Mouse (Mus musculus) heart, postnatal 36 days (tissue): ENCODE measurements around the gene Arhgef2. TPM values are rescaled to one million over a fixed set of nuclear protein-coding genes. Genes with fewer than 3 reads are reported as not detected.
A peak's percentile ranks its signal among the peaks of the same experiment; 100 is the strongest.
"Not testable (repeated sequence)": the region's sequence is repeated elsewhere in the genome, so short reads cannot be mapped to it uniquely, and the experiment has no call there.

Experiments
- DNase-seq, 2 experiments: peaks; one replicate each; pipeline ENCODE4 v3.0.0; 2021 to 2022
- intact Hi-C: fragments of 180-260 bp; cut with DNase I; formaldehyde crosslinking; loops from one replicate; pipeline ENCODE4 v1.15.1; 2025
- total RNA-seq, 2 experiments: library from RNA; stranded (reverse); gene quantifications; 2 replicates each; pipeline ENCODE4 v1.2.3; 2021

The Arhgef2 gene
- 10 to 100 TPM; 42.2 to 51.1 TPM for total RNA-seq

DNA sequence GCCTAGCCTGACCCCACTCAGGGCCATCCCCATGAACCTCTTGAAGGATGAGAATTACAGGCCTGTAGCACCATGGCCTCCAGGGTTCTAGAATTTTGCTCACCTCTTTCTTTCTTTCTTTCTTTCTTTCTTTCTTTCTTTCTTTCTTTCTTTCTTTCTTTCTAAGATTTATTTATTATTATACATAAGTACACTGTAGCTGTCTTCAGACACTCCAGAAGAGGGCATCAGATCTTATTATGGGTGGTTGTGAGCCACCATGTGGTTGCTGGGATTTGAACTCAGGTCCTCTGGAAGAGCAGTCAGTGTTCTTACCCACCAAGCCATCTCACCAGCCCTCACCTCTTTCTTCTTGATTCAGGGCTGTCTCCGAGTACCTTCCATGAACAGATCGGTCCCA, at the start of gene Arhgef2:
Gene Arhgef2, plus strand, starts transcription at position 301 of the 400 bp plus-strand sequence.
- DNase-seq, result not testable (repeated sequence)
- intact Hi-C loops, result loop anchor here (2.0 to 5.0 kb wide), 4 partner anchors 15 to 132 kb away; no protein-coding TSS in a partner anchor

DNA sequence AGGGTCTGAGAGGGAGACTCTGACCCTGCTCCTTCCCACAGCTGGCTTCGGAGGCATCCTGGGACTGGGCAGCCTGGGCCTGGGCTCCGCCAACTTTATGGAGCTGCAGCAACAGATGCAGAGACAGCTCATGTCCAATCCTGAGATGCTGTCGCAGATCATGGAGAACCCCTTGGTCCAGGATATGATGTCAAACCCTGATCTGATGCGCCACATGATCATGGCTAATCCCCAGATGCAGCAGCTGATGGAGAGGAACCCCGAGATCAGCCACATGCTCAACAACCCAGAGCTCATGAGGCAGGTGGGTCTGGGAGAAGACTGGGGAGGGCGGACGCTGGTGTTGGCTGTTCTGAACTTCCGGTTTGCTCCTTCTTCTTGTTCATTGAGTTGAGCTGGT, 49.1 kb upstream of the Arhgef2 start:
- no peak for DNase-seq
- intact Hi-C loops, result loop anchor here (10.0 kb wide), 1 partner anchor 1698 kb away; the partner anchor contains the start of gene Crtc2

DNA sequence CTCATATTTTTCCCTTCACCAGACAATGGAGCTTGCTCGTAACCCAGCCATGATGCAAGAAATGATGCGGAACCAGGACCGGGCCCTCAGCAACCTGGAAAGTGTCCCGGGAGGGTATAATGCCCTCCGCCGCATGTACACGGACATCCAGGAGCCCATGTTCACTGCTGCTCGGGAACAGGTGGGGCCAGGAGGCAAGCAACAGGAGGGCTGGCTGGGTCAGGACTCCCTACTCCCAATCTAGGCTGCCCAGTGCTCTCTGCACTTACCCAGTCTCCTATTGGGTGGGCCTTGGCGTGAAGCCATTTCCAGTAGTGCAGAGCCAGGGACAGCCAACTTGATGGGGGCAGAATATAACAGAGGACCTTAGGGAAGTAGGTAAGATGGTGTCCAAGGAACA, 46.2 kb upstream of the Arhgef2 start:
- intact Hi-C loops, result loop anchor here (10.0 kb wide), 1 partner anchor 1695 kb away; the partner anchor contains the start of gene Crtc2
- no peak for DNase-seq

DNA sequence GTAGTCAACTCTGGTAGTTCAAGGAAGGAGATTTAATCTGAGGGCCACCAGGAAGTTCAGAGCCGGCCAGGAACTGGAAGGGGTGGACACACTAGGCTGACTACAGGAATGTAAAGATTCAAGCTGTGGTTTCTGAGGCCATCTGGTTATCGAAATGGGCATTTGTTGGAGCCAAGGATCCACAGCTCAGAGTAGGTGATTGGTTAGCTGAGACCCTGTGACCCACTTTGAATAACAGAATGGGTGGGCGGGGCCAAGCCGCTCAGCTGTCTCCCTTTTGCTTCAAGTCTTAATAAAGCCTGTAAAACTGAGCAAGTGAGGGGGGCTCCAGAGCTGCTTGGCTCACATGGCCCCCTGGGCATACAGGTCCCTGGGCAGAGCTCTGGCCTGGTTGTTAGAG, 43.8 kb upstream of the Arhgef2 start:
- no peak for DNase-seq
- intact Hi-C loops, result no loop called here

DNA sequence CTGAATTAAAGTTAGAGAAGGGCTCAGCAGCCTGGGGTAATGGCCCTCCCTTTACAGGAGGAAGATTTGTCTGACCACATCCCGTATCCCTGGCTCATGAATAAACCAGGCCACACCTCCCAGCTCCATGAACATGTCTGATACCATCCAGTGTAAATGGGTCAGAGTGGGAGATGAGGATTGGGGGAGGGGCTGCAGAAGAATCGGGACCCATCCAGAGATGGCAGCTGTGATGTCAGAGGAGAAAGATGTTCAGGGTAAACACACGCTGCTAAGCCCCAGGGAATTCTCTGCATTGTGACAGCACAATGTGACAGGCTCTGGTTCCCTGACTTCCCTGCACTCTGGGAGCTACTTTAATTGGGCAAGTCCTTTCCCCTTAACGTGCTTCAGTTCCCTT, 42.3 kb upstream of the Arhgef2 start:
- intact Hi-C loops, result no loop called here
- no peak for DNase-seq

DNA sequence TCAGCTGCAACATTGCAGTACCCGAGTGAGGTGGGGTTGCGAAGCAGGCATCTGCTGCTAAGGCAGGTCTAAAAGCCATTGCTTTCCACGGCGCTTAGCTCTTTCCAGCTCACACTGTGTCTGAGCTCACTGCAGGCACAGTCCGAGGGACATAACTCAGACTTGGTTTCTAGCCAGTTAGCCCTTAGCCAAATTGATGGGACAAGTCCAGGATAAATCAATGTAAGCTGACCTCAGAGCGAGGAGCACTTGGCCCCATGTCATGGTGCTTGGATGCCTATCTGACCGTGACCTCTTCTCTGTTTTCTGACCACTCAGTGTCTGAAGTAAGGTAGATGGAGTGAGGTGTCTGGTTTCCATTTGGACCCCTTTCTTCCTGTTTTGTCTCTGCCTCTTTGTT, 41.8 kb upstream of the Arhgef2 start:
- intact Hi-C loops, result no loop called here
- DNase-seq, result no peak

DNA sequence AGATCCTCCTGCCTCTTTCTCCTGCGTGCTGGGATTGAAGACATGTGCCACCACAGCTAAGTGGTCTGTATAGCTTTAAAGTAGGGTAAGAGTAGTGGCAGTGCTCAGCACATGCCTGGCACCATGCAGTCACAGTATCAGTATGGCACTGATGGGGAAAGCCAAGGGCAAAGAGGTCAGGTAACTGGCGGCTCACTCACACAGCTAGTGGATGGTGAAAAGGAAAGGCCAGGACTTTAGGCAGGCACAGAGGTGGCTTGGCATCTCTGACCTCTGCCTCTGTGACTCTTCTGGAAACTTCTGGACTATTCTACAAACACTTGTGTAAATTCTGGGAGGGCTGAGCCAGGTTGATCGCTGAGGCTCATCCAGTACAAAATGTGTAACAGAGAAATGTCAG, 39.6 kb upstream of the Arhgef2 start:
- DNase-seq, result no peak
- intact Hi-C loops, result no loop called here

DNA sequence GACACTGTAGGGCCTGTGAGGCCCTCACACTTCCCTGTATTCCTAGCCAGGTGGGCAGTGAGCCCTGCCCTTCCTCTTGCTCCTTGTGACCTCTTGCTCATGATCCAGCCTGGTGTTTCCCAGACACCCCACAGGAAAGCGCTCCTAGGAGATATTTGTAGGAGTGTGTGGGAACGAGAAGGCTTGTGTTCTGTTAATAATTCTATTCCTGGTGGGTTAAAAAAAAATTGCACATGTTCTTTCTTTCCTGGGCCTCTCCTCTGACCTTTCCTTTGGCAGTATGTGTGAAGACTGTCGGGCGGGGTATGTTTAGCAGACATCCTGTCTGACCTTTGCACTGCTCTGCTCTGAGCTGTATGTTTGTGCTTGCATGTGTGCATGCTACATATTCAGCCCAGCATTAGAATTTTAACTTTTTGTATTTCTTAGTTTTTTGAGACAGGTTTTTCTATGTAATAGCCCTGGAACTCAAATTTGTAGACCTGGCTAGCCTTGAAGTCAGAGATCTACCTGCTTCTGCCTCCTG, 39.2 kb upstream of the Arhgef2 start:
- no peak for DNase-seq
- intact Hi-C loops, result no loop called here

DNA sequence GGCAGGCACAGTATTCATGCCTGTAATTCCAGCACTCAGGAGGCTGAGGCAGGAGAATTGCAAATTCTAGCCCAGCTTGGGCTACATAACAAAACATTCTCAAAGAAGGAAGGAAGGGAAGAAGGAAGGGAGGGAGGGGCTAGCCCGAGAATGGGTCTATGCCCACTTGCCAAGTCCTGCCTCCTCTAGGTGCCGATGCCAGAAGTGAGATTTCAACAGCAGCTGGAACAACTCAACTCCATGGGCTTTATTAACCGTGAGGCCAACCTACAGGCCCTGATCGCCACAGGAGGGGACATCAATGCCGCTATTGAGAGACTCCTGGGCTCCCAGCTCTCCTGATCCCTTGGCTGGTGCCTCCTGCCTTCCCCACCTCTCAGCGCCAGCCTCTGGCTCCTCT, 37.9 kb upstream of the Arhgef2 start:
- intact Hi-C loops, result no loop called here
- DNase-seq, result no peak

DNA sequence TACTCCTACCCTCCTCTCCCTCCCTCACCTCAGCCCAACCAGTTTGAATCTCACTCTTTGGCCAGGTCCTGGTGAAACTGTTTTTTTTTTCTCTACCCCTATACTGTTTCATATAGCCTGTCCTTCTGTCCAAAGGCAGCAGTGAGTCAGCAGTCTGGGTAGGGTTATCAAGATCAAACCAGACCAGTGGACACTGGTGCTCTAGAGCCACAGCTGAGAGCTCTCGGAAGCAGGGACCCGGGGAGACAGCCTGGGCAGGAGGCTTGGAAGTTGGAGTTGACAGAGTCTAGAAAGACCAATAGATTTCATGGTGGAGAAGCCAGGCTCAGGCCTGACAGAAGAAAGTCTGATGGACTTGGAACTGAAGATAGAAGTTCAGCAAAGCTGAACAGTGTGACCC, 37.2 kb upstream of the Arhgef2 start:
- DNase-seq, result no peak

DNA sequence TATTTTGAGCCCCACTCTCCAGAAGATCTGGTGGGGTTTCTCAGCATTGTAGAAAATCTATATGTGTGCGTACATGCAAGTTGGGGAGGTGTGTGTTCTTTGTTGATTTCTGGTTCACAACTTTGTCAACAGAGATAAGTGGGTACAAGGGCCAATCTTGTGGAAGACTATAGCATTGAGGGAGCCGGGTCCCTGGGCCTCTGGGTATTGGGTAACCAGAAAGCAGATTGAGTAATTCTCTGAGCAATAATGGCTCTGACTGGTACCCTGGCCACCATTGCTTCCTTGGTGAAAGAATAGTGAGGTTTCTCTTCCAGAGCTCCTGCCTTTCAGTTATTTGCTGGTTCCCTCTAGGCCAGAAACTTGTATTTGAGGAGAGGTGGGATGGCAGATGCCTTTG, 36.7 kb upstream of the Arhgef2 start:
- no peak for DNase-seq
- intact Hi-C loops, result no loop called here

More for the DNA sequence above, 37.2 kb upstream of the Arhgef2 start:
- intact Hi-C loops, result no loop called here

DNA sequence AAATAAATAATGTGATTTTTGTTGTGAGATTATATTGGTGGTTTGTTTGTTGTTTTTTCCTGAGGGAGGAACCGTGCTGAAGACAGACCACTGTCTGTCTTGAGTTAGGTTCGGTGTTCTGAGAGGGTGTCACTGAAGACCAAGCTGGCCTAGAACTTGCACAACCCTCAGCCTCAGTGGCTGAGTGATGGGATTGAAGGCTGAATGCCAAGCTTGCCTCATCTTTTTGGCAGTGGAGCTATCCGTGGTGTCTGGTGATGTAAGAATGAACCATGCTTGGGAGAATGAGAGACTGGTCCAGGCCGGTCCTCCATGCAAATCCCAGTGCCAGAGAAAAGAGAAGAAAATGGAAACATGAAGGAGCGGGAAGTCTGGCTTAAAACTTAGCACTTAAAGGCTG, 36.1 kb upstream of the Arhgef2 start:
- DNase-seq, result no peak
- intact Hi-C loops, result no loop called here

DNA sequence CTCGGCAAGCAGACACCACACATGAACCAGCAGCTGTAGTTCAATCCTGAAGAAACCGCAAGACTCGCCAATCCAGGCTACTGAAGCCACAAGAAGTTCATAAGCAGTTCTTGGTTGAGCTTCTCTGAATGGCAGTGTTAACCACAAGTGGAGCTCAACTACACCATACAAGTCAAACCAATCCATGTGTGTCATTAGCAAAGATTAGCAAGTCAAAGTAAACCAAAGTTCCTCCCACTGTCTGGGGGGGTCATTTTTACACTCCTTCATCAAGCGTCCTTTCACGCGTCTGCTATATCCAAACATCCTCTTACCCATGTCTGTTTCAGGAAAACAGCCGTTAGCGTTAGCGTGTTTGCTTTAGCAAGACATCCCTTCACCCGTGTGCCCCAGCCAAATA, 35.4 kb upstream of the Arhgef2 start:
- DNase-seq, result no peak
- intact Hi-C loops, result no loop called here

DNA sequence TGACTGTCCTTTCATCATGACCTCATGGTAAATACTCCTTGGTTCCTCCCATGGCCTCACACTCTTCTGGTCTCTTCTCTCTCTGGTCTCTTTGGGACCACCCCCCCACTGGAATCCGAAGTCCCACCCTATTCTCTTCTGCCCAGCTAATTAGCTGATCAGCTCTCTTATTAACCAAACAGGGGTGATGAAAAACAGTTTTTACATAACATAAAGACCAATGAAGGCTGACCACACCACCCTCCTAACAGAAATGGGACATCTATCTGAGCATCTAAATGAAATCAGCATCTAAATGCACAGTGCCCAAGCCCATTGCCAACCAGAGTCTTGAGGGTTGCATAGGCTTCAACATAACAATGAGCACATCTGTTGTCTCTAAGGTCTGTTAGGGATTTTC, 33.9 kb upstream of the Arhgef2 start:
- intact Hi-C loops, result no loop called here
- DNase-seq, result no peak

DNA sequence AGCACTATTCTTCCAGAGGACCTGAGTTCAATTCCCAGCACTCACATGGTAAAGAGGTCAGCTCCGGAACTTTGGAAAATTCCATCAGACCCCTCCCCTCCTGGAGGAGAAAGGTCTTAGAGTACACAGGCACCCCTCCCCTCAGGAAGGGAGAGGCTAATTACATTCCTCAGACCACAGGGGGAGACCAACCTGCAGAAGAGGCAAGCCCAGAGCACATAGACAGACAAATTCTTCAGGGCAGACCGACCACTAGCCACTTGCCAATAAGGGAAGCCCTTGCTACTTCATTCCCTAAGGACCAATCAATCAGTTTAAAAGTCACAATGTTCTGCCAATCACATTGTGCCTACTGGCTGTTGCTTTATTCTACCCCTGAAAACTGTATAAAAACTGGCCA, 32.9 kb upstream of the Arhgef2 start:
- no peak for DNase-seq
- intact Hi-C loops, result no loop called here

DNA sequence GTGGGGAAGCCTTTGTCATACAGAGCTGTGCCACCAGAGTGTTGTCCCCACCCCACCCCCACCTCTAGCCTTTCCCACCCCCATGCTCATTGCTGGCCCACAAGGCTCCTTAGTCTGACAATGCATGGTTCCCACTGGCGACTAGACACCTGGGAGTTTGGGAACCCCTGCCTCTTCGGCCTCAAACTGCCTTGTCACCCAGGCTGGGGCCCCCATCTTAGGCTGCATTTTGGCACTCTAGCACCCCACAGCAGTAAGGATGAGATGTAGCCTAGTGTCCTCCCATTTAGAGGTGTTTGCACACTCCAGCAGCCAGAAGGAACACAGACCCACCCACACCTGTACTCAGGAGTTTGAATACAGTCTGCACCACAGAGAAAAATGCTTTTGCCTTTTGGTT, 32.0 kb upstream of the Arhgef2 start:
- no peak for DNase-seq
- intact Hi-C loops, result no loop called here

DNA sequence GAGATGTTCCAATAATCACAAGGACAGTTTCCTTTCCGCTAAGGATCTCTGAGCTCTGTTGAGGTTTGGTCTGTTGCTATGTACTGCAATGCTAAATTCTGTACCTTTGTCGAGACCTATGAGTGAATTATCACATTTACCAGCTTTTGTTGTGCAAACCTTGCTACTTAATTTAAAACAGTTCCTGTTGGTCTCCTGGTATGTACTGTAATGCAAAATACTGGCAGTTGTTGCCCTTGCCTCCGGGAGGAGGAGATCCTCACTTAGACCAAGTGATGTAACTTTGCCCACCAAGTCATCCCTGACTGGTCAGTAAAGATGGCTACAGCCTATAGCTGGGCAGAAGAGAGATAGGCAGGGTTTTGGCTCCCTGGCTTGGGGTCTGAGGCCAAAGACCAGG, 30.2 kb upstream of the Arhgef2 start, which contains the start of gene Ssr2:
Gene Ssr2, plus strand, starts transcription at position 337 of the 400 bp plus-strand sequence.
- intact Hi-C loops, result no loop called here
- DNase-seq, result no peak

DNA sequence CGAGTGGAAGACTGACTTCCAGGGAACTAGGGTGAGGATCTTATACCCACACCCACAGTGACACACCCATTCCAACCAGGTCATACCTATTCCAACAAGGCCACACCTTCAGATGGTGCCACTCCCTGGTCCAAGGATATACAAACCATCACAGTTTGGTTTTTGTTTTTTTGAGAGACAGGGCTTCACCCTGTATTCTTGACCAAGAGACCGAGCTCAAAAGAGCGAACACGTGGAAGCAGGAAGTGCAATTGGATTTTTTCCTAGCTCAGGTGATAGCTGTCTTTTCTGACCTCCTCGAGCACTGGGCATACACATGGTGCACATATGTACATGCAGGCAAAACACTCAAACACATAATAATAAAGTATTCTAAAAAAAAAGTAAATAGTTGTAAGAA, 27.9 kb upstream of the Arhgef2 start:
- DNase-seq, intact Hi-C loops: not testable (repeated sequence)

DNA sequence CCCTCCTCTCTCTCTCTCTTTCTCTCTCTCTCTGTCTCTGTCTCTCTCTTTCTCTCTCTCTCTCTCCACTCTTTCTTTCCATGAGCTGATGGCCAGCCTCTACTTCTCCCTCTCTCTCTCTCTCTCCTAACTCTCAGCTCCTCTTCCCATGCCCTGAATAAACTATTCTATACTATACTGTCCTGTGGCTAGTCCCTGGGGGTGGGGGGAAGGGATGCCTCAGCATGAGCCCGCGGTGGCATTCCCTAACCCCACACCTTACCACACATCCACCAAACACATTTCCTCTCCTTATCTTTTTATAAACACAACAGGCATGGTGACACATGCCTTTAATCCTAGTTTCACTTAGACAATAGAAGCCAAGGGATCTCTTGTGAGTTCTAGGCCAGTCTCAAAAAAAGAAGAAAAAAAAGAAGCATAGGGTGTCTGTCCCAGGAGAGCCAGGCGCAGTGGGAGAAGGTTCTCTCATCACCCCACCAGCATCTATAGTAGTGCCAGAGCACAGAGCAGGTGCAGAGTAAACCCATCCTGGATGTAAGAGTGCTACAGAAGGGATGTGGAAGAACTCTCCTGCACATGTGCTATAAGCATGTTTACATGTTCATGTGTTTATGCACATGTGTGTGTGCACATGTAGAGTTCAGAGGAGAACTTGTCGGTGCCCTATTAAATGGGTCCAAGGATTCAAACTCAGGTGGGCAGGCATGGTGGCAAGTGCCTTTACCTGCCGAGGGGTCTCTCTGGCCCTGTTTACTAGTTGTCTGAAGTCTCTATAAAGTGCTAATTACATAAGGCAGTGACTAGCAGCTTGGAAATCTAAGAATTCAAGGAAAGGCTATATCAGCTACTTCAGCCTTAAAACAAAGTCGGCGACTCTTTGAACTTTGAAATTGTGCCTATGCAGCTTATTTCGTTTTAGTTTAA, 27.0 kb upstream of the Arhgef2 start:
- intact Hi-C loops, result no loop called here
- DNase-seq, result no peak

DNA sequence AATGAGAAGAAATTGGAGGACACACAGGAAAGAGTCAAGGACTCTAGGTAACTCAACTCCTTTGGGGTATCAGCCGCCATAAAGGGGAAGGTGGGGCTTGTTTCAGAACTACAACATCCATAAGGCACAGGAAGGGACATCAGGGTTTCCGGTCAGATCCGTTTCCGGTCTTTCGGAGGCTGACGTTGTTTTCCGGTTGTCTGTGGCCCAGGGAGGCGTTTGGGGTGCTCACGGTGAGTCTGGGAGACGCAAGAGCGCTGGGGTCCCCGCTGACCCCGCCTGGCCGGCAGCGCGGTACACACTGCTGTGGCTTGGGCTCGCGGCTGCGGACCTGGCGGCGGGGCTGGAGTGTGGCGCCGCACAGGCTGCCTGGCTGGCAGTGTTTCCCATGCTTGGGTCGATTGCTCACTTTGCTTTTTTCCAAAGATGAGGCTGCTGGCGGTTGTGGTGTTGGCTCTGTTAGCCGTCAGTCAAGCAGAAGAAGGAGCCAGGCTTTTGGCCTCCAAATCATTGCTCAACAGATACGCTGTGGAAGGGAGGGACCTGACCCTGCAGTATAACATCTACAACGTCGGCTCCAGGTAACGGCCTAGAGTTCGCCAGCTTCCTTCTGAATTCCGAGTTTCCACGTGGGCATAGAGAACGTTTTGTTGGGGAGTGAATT, 26.2 kb upstream of the Arhgef2 start:
- intact Hi-C loops, result loop anchor here (2.0 kb wide), 1 partner anchor 27 kb away; the partner anchor contains the start of genes Lamtor2 and Ubqln4
- DNase-seq, result peak; percentile 76 to 77

DNA sequence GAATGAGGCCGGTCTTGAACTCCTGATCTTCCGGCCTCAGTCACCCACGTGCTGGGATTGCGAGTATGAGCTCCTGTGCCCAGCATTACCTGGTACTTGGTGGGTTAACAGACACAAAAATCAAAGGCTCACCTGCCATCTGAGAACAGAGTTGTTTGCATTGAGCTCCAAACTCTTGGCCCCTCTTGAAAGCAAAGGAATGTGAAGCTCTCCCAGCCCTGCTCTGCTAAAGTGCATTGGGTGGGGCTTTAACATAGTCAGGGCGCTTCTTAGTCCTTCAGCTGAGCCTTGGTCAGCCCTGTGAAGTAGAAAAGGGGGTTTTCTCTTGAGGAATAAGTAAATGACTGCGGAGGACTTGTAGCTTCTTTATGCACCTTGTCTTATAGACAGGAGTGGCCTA, 20.0 kb upstream of the Arhgef2 start:
- intact Hi-C loops, result no loop called here
- DNase-seq, result no peak
